Mouse (Mus musculus) embryonic facial prominence, embryonic 14.5 days (tissue): Measurements from ENCODE around the gene Thap11. TPM values are rescaled to one million over a fixed set of nuclear protein-coding genes. Genes with fewer than 3 reads are reported as not detected.

Experiments used
- ATAC-seq: fragments of 200-750 bp; cut with Nextera tagmentation; 2 replicates; pipeline ENCODE4 v1.8.0; 2017; ENCODE audit warnings: low read depth, moderate number of reproducible peaks, moderate TSS enrichment
- DNase-seq: peaks from one replicate; pipeline ENCODE4 v3.0.0-alpha.2; 2015; ENCODE audit warnings: low spot score
- H3K27ac ChIP-seq: fragments of 300-500 bp; sonication (generic); replicated peaks from 2 replicates; pipeline ENCODE4 v1.5.1; 2014; ENCODE audit warnings: low read depth, mild to moderate bottlenecking, low read length, moderate library complexity
- H3K27me3 ChIP-seq: fragments of 300-500 bp; sonication (generic); replicated peaks from 2 replicates; pipeline ENCODE4 v1.6.1; 2014; ENCODE audit warnings: low read length; ENCODE audit not compliant: control insufficient read depth, insufficient read depth
- H3K36me3 ChIP-seq: fragments of 300-500 bp; sonication (generic); 2 replicates; pipeline ENCODE4 v1.6.1; 2014; ENCODE audit warnings: low read length, mixed read lengths; ENCODE audit not compliant: control insufficient read depth, insufficient read depth
- H3K4me1 ChIP-seq: fragments of 300-500 bp; sonication (generic); 2 replicates; pipeline ENCODE4 v1.6.1; 2014; ENCODE audit warnings: antibody characterized with exemption, low read length; ENCODE audit not compliant: control insufficient read depth, insufficient read depth
- H3K4me2 ChIP-seq: fragments of 300-500 bp; sonication (generic); 2 replicates; pipeline ENCODE4 v1.6.1; 2014; ENCODE audit warnings: low read depth, mild to moderate bottlenecking, low read length, moderate library complexity, mixed read lengths
- H3K4me3 ChIP-seq: fragments of 300-500 bp; sonication (generic); 2 replicates; pipeline ENCODE4 v1.5.1; 2014; ENCODE audit warnings: low read depth, mild to moderate bottlenecking, low read length
- H3K9ac ChIP-seq: fragments of 300-500 bp; sonication (generic); 2 replicates; pipeline ENCODE4 v1.6.1; 2014; ENCODE audit warnings: low read depth, mild to moderate bottlenecking, low read length, moderate library complexity, mixed read lengths
- H3K9me3 ChIP-seq: fragments of 300-500 bp; sonication (generic); 2 replicates; pipeline ENCODE4 v1.6.1; 2016; ENCODE audit warnings: low read length; ENCODE audit not compliant: control insufficient read depth
- WGBS: fragments of 180-500 bp; shearing (Covaris S2); extraction: QIAGEN DNeasy Blood & Tissue Kit; methylation state at CpG from one replicate; pipeline ENCODE4 v1.1.7; 2014; 5-methylcytosine and 5-hydroxymethylcytosine counted together
- polyA plus RNA-seq: library from polyadenylated mRNA; unstranded; fragments of >200 nt; fragmentation: Nextera tagmentation; extraction: Ambion mirVana; gene quantifications from 2 replicates; pipeline ENCODE4 v1.2.1, GENCODE M21; 2014

Gene Thap11
- 59.6 and 61.8 TPM in 2 replicates for polyA plus RNA-seq

- peak; percentile 94 for ATAC-seq
- peak within 1 kb of the TSS; percentile 87 for H3K27ac ChIP-seq
- peak; percentile 97 for DNase-seq
- 0% methylated on average over 39 of the region's 43 CpGs for WGBS
- H3K4me2 ChIP-seq: peak within 1 kb of the TSS; percentile 97
- H3K9ac ChIP-seq: peak within 1 kb of the TSS; percentile 85
- H3K4me1 ChIP-seq: peaks cover 30% of the 10 kb centered on the region
- no peaks in the 10 kb centered on the region for H3K9me3 ChIP-seq
- H3K36me3 ChIP-seq: peaks cover 12% of the 10 kb centered on the region
- H3K4me3 ChIP-seq: peak within 1 kb of the TSS; percentile 82
- H3K27me3 ChIP-seq: no peaks in the 10 kb centered on the region
These were observed at the start of gene Thap11 for GRCm38 (mm10) chr8:105854715-105855216. Gene Thap11 (plus strand): TSS chr8:105855132.

GRCm38 (mm10) chr8:105805346-105805745, 49.6 kb upstream of the Thap11 start:
- Histone ChIP-seq H3K9ac (no peak overlapping the region), H3K4me3 (no peak overlapping the region), H3K4me1 (no peaks in the 10 kb centered on the region), H3K27ac (no peak overlapping the region), H3K36me3 (peaks cover 12% of the 10 kb centered on the region), H3K9me3 (no peaks in the 10 kb centered on the region), H3K4me2 (no peak overlapping the region), H3K27me3 (no peaks in the 10 kb centered on the region)
- ATAC-seq (no peak), DNase-seq (no peak)
- 77% methylated on average over 3 of the region's 3 CpGs for WGBS

GRCm38 (mm10) chr8:105805964-105806363, 49.0 kb upstream of the Thap11 start:
- no peak for ATAC-seq
- Histone ChIP-seq H3K9me3 (no peaks in the 10 kb centered on the region), H3K4me2 (no peak overlapping the region), H3K27ac (no peak overlapping the region), H3K4me3 (no peak overlapping the region), H3K36me3 (peaks cover 12% of the 10 kb centered on the region), H3K27me3 (no peaks in the 10 kb centered on the region), H3K9ac (no peak overlapping the region), H3K4me1 (no peaks in the 10 kb centered on the region)
- WGBS: 70% methylated on average over 1 of the region's 1 CpGs
- no peak for DNase-seq

GRCm38 (mm10) chr8:105807766-105808165, 47.2 kb upstream of the Thap11 start:
- 84% methylated on average over 5 of the region's 5 CpGs for WGBS
- Histone ChIP-seq H3K9ac (no peak overlapping the region), H3K4me2 (no peak overlapping the region), H3K36me3 (peaks cover 27% of the 10 kb centered on the region), H3K27ac (no peak overlapping the region), H3K4me3 (no peak overlapping the region), H3K27me3 (no peaks in the 10 kb centered on the region), H3K4me1 (no peaks in the 10 kb centered on the region), H3K9me3 (no peaks in the 10 kb centered on the region)
- ATAC-seq (no peak), DNase-seq (no peak)

GRCm38 (mm10) chr8:105808480-105808879, 46.5 kb upstream of the Thap11 start:
- Histone ChIP-seq H3K4me1 (no peaks in the 10 kb centered on the region), H3K36me3 (peaks cover 27% of the 10 kb centered on the region), H3K4me3 (no peak overlapping the region), H3K27ac (no peak overlapping the region), H3K4me2 (no peak overlapping the region), H3K9me3 (no peaks in the 10 kb centered on the region), H3K27me3 (no peaks in the 10 kb centered on the region), H3K9ac (no peak overlapping the region)
- 98% methylated on average over 2 of the region's 2 CpGs for WGBS
- ATAC-seq: no peak
- DNase-seq: no peak

- 79% methylated on average over 6 of the region's 6 CpGs for WGBS
These were observed 44.6 kb upstream of the Thap11 start for GRCm38 (mm10) chr8:105810245-105810786.

GRCm38 (mm10) chr8:105811061-105811460, 43.9 kb upstream of the Thap11 start:
- no peak overlapping the region for H3K9ac ChIP-seq
- no peak overlapping the region for H3K27ac ChIP-seq
- H3K36me3 ChIP-seq: peaks cover 14% of the 10 kb centered on the region; the same call in 1 of the 2 replicates
- 85% methylated on average over 10 of the region's 10 CpGs for WGBS
- ATAC-seq (no peak), DNase-seq (no peak)
- no peaks in the 10 kb centered on the region for H3K4me1 ChIP-seq
- H3K27me3 ChIP-seq: no peaks in the 10 kb centered on the region
- no peak overlapping the region for H3K4me3 ChIP-seq
- H3K9me3 ChIP-seq: no peaks in the 10 kb centered on the region
- no peak overlapping the region for H3K4me2 ChIP-seq

More at GRCm38 (mm10) chr8:105810245-105810786, 44.6 kb upstream of the Thap11 start:
- DNase-seq (no peak), ATAC-seq (no peak)
- Histone ChIP-seq H3K4me3 (no peak overlapping the region), H3K4me2 (no peak overlapping the region), H3K27me3 (no peaks in the 10 kb centered on the region), H3K27ac (no peak overlapping the region), H3K9me3 (no peaks in the 10 kb centered on the region), H3K4me1 (no peaks in the 10 kb centered on the region), H3K9ac (no peak overlapping the region), H3K36me3 (peaks cover 17% of the 10 kb centered on the region)

GRCm38 (mm10) chr8:105811543-105811942, 43.4 kb upstream of the Thap11 start:
- whole genome bisulfite sequencing: 85% methylated on average over 3 of the region's 3 CpGs
- Histone ChIP-seq H3K9me3 (no peaks in the 10 kb centered on the region), H3K27ac (no peak overlapping the region), H3K27me3 (no peaks in the 10 kb centered on the region), H3K4me1 (no peaks in the 10 kb centered on the region), H3K4me2 (no peak overlapping the region), H3K9ac (no peak overlapping the region), H3K36me3 (peaks cover 14% of the 10 kb centered on the region; the same call in 1 of the 2 replicates), H3K4me3 (no peak overlapping the region)
- DNase-seq (no peak), ATAC-seq (no peak)

GRCm38 (mm10) chr8:105812511-105812910, 42.4 kb upstream of the Thap11 start:
- no peak overlapping the region for H3K4me2 ChIP-seq
- H3K36me3 ChIP-seq: peaks cover 14% of the 10 kb centered on the region; the same call in 1 of the 2 replicates
- WGBS: 85% methylated on average over 5 of the region's 5 CpGs
- H3K9ac ChIP-seq: no peak overlapping the region
- no peaks in the 10 kb centered on the region for H3K9me3 ChIP-seq
- no peaks in the 10 kb centered on the region for H3K4me1 ChIP-seq
- ATAC-seq (no peak), DNase-seq (no peak)
- no peak overlapping the region for H3K27ac ChIP-seq
- H3K27me3 ChIP-seq: no peaks in the 10 kb centered on the region
- no peak overlapping the region for H3K4me3 ChIP-seq
